Mouse (Mus musculus) liver, embryonic 14.5 days (tissue): ENCODE measurements around the gene Angptl2.

Source experiments
- CTCF ChIP-seq: IDR thresholded peaks from 2 replicates; pipeline ENCODE4 v1.5.1; 2016; ENCODE audit warnings: antibody characterized with exemption, low read depth, control low read depth
- EP300 ChIP-seq: IDR thresholded peaks from 2 replicates; pipeline ENCODE4 v1.6.1; 2016; ENCODE audit warnings: antibody characterized with exemption, low read depth

DNA sequence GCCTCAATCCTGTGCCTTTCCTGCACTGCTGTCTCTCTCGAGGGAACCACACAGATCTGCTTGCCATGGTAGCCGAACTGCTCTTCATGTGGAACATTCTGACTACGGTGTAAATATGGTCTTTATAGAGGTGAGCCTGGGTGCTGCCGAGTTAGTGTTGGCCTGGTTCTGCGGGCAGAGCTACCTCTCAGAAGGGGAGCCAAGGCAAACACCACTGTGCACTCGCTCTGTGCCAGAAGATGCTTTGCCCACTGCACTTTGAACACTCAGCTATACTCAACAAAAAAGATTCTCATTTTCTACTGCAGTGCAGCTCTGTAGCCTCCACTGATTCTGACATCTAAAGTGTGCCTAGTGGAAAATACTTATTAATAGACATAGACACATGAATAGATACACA lies 21.7 kb downstream of the Angptl2 start:
- TF ChIP-seq CTCF, result no peak
- no peak for TF ChIP-seq EP300
